Mouse (Mus musculus) megakaryocyte, embryonic 14.5 days (primary cell): ENCODE data around the gene Atp1a2. TPM values are rescaled to one million over a fixed set of nuclear protein-coding genes. Genes with fewer than 3 reads are reported as not detected.

Source experiments
- H3K27me3 ChIP-seq: replicated peaks from 2 replicates; pipeline ENCODE3; 2012; ENCODE audit warnings: inconsistent platforms
- H3K36me3 ChIP-seq: replicated peaks from 2 replicates; pipeline ENCODE3; 2012; ENCODE audit warnings: low read length, inconsistent platforms, mixed read lengths
- H3K4me1 ChIP-seq: 2 replicates; pipeline ENCODE4 v1.6.1; 2012; ENCODE audit warnings: inconsistent platforms
- H3K4me3 ChIP-seq: replicated peaks from 2 replicates; pipeline ENCODE3; 2012; ENCODE audit warnings: moderate library complexity, mild to moderate bottlenecking, inconsistent platforms
- H3K9me3 ChIP-seq: 2 replicates; pipeline ENCODE4 v1.6.1; 2012; ENCODE audit warnings: inconsistent platforms
- FLI1 ChIP-seq: IDR thresholded peaks from 2 replicates; pipeline ENCODE4 v1.6.1; 2012; ENCODE audit warnings: low read length, inconsistent platforms, mixed read lengths
- GATA1 ChIP-seq: IDR thresholded peaks from 3 replicates; pipeline ENCODE4 v1.6.1; 2012; ENCODE audit warnings: mixed read lengths, low read length, inconsistent platforms, borderline replicate concordance
- polyA plus RNA-seq: library from polyadenylated mRNA; stranded (reverse); fragments of >175 nt; gene quantifications from 2 replicates; pipeline ENCODE4 v1.2.3, GENCODE M21; 2012; ENCODE audit warnings: low replicate concordance; ENCODE audit not compliant: insufficient read depth

The Atp1a2 gene
- polyA plus RNA-seq, 1 experiment: 0.03 TPM

GRCm38 (mm10) chr1:172335804-172336203 lies 37.9 kb upstream of the Atp1a2 start:
- H3K27me3 ChIP-seq: peaks cover 77% of the 10 kb centered on the region
- H3K4me3 ChIP-seq: no peak overlapping the region
- H3K4me1 ChIP-seq: peaks cover 7% of the 10 kb centered on the region
- H3K9me3 ChIP-seq: peaks cover 4% of the 10 kb centered on the region; the same call in 1 of the 2 replicates
- no peaks in the 10 kb centered on the region for H3K36me3 ChIP-seq
- TF ChIP-seq FLI1: no peak

GRCm38 (mm10) chr1:172333512-172333911 lies 35.6 kb upstream of the Atp1a2 start:
- H3K27me3 ChIP-seq: peaks cover 79% of the 10 kb centered on the region
- no peaks in the 10 kb centered on the region for H3K9me3 ChIP-seq
- H3K4me3 ChIP-seq: no peak overlapping the region

GRCm38 (mm10) chr1:172332925-172333324 lies 35.1 kb upstream of the Atp1a2 start:
- Histone ChIP-seq H3K4me3 (no peak overlapping the region), H3K36me3 (no peaks in the 10 kb centered on the region), H3K27me3 (peaks cover 80% of the 10 kb centered on the region), H3K4me1 (peaks cover 3% of the 10 kb centered on the region; the same call in 1 of the 2 replicates), H3K9me3 (no peaks in the 10 kb centered on the region)
- TF ChIP-seq GATA1: no peak

More at GRCm38 (mm10) chr1:172333512-172333911, 35.6 kb upstream of the Atp1a2 start:
- Histone ChIP-seq H3K4me1 (peaks cover 3% of the 10 kb centered on the region; the same call in 1 of the 2 replicates), H3K36me3 (no peaks in the 10 kb centered on the region)
- no peak for TF ChIP-seq FLI1
- TF ChIP-seq GATA1: no peak

DNA sequence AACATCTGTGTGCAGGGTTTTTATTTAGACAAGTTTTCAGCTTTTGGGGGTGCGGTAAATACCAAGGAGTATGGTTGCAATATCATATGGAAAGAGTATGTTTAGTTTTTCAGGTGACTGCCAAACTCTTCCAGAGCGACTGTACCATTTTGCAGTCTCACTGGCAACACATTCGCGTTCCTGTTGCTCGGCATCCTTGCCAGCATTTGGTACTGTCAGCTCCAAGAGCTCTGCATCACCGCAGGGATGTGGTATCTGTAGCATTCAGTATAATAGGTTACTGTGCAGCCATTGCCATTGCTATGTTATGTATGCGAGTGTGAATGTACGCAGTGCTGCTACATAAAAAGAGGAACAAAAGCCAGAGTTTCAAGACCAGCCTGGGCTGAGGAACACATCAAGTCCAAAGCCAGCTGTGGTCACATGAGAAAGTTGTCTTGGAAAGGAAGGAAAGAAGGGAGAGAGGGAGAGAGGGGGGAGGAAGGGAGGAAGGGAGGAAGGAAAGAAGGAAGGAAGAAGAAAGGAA lies 33.6 kb upstream of the Atp1a2 start:
- H3K4me1 ChIP-seq: peaks cover 5% of the 10 kb centered on the region
- H3K4me3 ChIP-seq: no peak overlapping the region
- TF ChIP-seq FLI1 (no peak), GATA1 (no peak)
- H3K27me3 ChIP-seq: peaks cover 82% of the 10 kb centered on the region
- H3K36me3 ChIP-seq: no peaks in the 10 kb centered on the region
- peaks cover 3% of the 10 kb centered on the region for H3K9me3 ChIP-seq

DNA sequence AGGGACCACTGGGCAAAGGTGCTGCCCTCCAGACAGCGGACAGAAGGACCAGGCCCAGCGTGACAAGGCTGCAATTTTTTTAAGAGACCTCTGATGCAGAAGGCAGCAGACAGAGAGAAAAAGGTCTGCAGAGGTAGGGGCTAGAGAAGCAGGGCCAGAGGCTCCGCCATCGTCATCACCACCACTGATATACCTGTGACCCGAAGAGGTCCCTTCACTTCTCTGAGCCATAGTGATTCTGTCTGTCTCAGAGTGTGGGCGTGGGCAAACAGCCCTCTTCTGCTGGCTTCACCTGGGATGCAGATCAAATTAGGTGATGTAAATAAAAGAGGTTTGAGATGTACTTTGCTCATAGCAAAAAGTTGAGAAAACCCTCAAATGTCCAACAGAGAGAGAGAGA lies 31.8 kb upstream of the Atp1a2 start:
- no peaks in the 10 kb centered on the region for H3K36me3 ChIP-seq
- peaks cover 79% of the 10 kb centered on the region for H3K27me3 ChIP-seq
- peaks cover 17% of the 10 kb centered on the region for H3K4me1 ChIP-seq
- peaks cover 4% of the 10 kb centered on the region for H3K9me3 ChIP-seq
- H3K4me3 ChIP-seq: no peak overlapping the region
- no peak for TF ChIP-seq GATA1
- TF ChIP-seq FLI1: no peak

DNA sequence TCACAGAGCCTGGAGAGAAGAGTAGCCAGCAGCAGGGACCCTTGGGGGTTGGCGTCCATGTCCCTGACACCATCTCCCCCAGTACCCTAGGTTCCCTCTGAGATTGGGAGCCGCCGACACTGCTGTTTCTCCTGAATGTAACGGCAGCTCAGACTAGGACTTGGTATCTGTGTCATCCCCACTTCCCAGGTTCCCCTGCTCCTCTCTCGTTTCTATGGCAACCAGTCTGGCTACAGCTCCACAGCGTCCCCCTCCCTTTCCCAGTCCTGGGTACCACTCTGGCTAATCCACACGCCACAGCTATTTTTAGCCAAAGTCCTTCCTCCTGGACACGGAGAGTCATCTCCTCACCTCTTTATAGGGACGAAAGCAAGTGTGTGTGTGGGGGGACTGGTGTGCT lies 31.3 kb upstream of the Atp1a2 start, which contains the start of gene Kcnj9:
Gene Kcnj9 (minus strand): TSS at position 188 of the 400 bp plus-strand sequence.
- peaks cover 76% of the 10 kb centered on the region for H3K27me3 ChIP-seq
- H3K36me3 ChIP-seq: no peaks in the 10 kb centered on the region
- no peak within 1 kb of the TSS for H3K4me3 ChIP-seq
- peaks cover 17% of the 10 kb centered on the region for H3K4me1 ChIP-seq
- H3K9me3 ChIP-seq: peaks cover 4% of the 10 kb centered on the region
- no peak for TF ChIP-seq FLI1
- no peak for TF ChIP-seq GATA1

DNA sequence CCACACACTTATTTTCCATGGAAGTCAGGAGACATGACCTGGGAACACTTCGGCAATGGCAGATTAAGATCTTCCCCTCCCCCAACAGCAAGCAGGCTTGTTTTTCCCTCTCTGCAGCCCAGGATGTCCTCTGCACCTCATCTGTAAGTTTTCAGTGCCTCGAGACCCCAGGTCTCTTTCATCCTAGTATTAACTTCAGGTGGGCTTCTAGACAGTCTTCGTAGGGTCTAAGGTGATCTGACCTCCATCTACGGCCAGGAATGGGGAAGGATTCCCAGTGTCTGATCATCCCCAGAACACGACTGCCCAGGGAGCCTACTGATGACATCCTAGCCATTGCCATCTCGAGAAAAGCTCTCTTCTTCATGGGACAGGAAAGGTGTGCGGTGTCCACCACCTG lies 30.6 kb upstream of the Atp1a2 start:
- no peak overlapping the region for H3K4me3 ChIP-seq
- no peak for TF ChIP-seq GATA1
- TF ChIP-seq FLI1: no peak
- H3K9me3 ChIP-seq: peaks cover 4% of the 10 kb centered on the region
- H3K27me3 ChIP-seq: peaks cover 69% of the 10 kb centered on the region
- no peaks in the 10 kb centered on the region for H3K36me3 ChIP-seq
- H3K4me1 ChIP-seq: peaks cover 17% of the 10 kb centered on the region

DNA sequence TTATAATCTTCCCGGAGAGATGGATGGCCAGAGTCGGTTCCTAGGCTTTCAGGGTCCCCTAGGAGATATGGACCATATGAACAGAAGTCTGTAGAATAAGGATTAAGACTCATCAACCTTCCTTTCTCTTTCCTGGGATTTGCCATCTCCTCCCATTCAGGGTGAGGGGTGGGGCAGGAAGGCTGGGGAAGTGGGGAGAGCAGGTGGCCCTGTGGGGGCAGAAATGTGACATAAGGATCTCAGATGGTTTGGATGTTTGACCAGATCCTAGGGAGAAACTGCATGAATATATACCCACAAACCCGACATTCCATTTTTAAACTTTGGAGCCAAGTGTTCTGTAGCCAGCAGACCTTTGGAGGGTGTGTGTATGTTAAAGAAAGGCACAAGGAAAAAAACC lies 30.2 kb upstream of the Atp1a2 start:
- peaks cover 67% of the 10 kb centered on the region for H3K27me3 ChIP-seq
- TF ChIP-seq FLI1 (no peak), GATA1 (no peak)

GRCm38 (mm10) chr1:172327206-172328001 lies 29.5 kb upstream of the Atp1a2 start:
- Histone ChIP-seq H3K4me3 (no peak overlapping the region), H3K27me3 (peaks cover 68% of the 10 kb centered on the region)

More for the DNA sequence above, 30.2 kb upstream of the Atp1a2 start:
- Histone ChIP-seq H3K4me1 (peaks cover 17% of the 10 kb centered on the region), H3K36me3 (peaks cover under 1% of the 10 kb centered on the region), H3K9me3 (peaks cover 4% of the 10 kb centered on the region), H3K4me3 (no peak overlapping the region)

DNA sequence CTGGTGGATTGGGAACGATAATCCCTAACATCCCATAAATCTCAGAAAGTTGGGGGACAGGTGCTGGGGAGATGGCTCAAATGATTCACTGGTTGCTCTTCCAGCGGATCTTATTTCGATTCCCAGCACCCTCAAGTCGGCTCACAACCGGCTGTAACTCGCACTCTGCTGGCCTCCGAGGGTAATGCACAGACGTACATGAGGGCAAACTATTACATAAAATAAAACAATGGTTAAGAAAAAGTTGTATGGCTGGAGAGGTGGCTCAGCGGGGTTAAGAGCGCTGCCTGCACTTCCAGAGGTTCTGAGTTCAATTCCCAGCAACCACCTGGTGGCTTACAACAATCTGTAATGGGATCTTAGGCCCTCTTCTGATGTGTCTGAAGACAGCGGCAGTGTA lies 28.8 kb upstream of the Atp1a2 start:
- peaks cover 6% of the 10 kb centered on the region for H3K36me3 ChIP-seq
- TF ChIP-seq GATA1 (no peak), FLI1 (no peak)
- H3K27me3 ChIP-seq: peaks cover 69% of the 10 kb centered on the region
- peak overlapping the region; percentile 92 for H3K4me3 ChIP-seq
- H3K4me1 ChIP-seq: peaks cover 17% of the 10 kb centered on the region
- H3K9me3 ChIP-seq: peaks cover 4% of the 10 kb centered on the region

More at GRCm38 (mm10) chr1:172327206-172328001, 29.5 kb upstream of the Atp1a2 start:
- peaks cover 17% of the 10 kb centered on the region for H3K4me1 ChIP-seq
- TF ChIP-seq FLI1 (no peak), GATA1 (no peak)
- peaks cover 6% of the 10 kb centered on the region for H3K36me3 ChIP-seq
- peaks cover 4% of the 10 kb centered on the region for H3K9me3 ChIP-seq
